Mouse (Mus musculus): ENCODE measurements around the gene Lrp6. TPM values are rescaled to one million over a fixed set of nuclear protein-coding genes. Genes with fewer than 3 reads are reported as not detected.
A peak's percentile ranks its signal among the peaks of the same experiment; 100 is the strongest.

Lrp6 gene
- total RNA-seq, 2 experiments from 2014 or later = 42.9 to 46.1 TPM

- no peak for DNase-seq
These were observed 8.6 kb upstream of the Lrp6 start for GRCm38 (mm10) chr6:134575288-134575741.

- no peak for DNase-seq
These were observed 1.3 kb upstream of the Lrp6 start for GRCm38 (mm10) chr6:134567986-134568556.

GRCm38 (mm10) chr6:134566248-134566817, 432 bp downstream of the Lrp6 start:
- no peak for DNase-seq

- DNase-seq = no peak
These were observed 1.0 kb downstream of the Lrp6 start for GRCm38 (mm10) chr6:134565606-134566247.

GRCm38 (mm10) chr6:134564539-134564938, 2.2 kb downstream of the Lrp6 start:
- no peak for DNase-seq

GRCm38 (mm10) chr6:134559635-134560034, 7.1 kb downstream of the Lrp6 start:
- DNase-seq = no peak

GRCm38 (mm10) chr6:134558546-134559129, 8.1 kb downstream of the Lrp6 start:
- no peak for DNase-seq

GRCm38 (mm10) chr6:134557043-134557442, 9.7 kb downstream of the Lrp6 start:
- no peak for DNase-seq

GRCm38 (mm10) chr6:134556185-134556950, 10.4 kb downstream of the Lrp6 start:
- DNase-seq = peak; percentile 55

GRCm38 (mm10) chr6:134555178-134555577, 11.6 kb downstream of the Lrp6 start:
- DNase-seq = no peak

- no peak for DNase-seq
These were observed 12.5 kb downstream of the Lrp6 start for GRCm38 (mm10) chr6:134554230-134554629.

GRCm38 (mm10) chr6:134551007-134551406, 15.8 kb downstream of the Lrp6 start:
- no peak for DNase-seq

- no peak for DNase-seq
These were observed 16.4 kb downstream of the Lrp6 start for GRCm38 (mm10) chr6:134550396-134550795.

GRCm38 (mm10) chr6:134544843-134545242, 21.9 kb downstream of the Lrp6 start:
- no peak for DNase-seq

- no peak for DNase-seq
These were observed 22.7 kb downstream of the Lrp6 start for GRCm38 (mm10) chr6:134544093-134544492.

GRCm38 (mm10) chr6:134543607-134544006, 23.2 kb downstream of the Lrp6 start:
- no peak for DNase-seq

- DNase-seq = no peak
These were observed 24.4 kb downstream of the Lrp6 start for GRCm38 (mm10) chr6:134542374-134542773.

- no peak for DNase-seq
These were observed 26.6 kb downstream of the Lrp6 start for GRCm38 (mm10) chr6:134540161-134540560.

GRCm38 (mm10) chr6:134539459-134539858, 27.3 kb downstream of the Lrp6 start:
- no peak for DNase-seq

GRCm38 (mm10) chr6:134538805-134539204, 28.0 kb downstream of the Lrp6 start:
- no peak for DNase-seq

GRCm38 (mm10) chr6:134537461-134538117, 29.2 kb downstream of the Lrp6 start:
- DNase-seq = no peak

GRCm38 (mm10) chr6:134535169-134535568, 31.6 kb downstream of the Lrp6 start:
- no peak for DNase-seq
